Mouse (Mus musculus) inflammation-experienced regulatory T-cells, adult 6 months (primary cell): Measurements from ENCODE around the gene Tenm3. TPM values are rescaled to one million over a fixed set of nuclear protein-coding genes. Genes with fewer than 3 reads are reported as not detected.

ENCODE experiments used
- ATAC-seq: one replicate; pipeline ENCODE4 v1.8.0; 2017
- polyA plus RNA-seq, 3 experiments: library from polyadenylated mRNA; unstranded; fragments of 100-300 nt; shearing (Covaris generic); gene quantifications; one replicate each; pipeline ENCODE4 v1.2.1; 2017

Gene Tenm3
- polyA plus RNA-seq, 3 experiments from 2014 or later, result not detected

DNA sequence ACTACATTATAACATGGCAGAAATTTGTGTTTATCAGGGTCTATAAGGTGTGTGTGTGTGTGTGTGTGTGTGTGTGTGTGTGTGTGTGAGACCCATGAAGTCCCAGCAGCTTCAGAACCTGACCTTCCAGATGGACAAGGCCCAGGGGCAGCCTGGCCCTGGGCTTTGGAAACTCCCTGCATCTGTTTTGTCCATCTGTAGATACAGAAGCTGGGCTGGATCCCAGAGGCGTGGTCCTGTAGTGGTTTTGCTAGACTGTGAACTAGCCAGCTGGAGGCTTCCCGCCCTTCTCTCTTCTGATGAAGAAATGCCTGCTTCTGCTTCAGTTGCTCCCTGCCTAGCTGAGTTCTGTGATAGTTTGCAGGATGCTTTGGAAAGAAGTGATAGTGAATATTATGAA, 599.9 kb downstream of the Tenm3 start:
- no peak for ATAC-seq

DNA sequence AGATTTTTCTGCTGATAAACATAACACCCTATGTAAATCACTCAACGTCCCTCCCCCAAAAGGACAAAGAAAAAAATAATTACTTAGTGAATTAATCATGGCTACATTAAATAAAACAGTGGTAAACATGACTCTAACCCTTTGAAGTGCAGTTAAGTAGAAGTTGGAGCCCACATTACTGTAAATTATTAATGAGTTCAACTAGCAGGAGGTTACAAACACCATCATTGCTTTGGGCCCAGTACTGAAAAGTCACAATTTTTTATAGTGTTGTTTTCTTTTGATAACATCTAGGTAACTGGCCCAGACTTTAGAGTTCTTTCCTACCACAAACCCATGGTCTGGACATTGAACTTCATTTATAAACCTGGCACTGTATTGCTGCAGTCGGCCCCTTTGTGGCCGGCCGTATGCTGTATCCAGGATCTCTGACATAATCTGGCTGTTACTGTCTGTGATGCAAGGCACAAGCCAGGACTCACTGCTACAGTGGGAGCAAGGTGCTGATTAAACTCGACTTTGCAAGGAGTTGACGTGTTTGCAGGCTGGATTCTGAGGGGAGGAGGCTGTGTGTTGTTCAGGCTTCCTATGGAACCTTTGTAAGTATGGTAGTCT, 602.7 kb downstream of the Tenm3 start:
- ATAC-seq, result no peak

DNA sequence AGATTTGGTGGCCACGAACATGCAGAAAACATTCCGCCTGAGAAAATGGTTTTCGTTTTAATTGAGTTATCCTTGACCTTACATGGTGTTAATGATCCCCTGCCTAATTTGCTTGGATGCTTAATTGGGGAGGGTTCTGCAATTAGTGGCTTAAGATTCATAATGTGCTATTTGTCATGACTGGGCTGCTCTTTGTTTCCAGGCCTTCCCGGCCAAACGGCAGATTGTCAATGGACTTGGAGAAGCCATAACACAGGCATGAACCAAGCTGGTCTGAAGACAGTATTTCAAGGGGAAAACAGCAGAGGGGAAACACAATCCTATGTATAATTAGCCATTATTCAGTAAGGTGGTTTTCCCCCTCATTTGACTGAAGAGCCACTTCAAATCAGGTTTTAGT, 606.8 kb downstream of the Tenm3 start:
- ATAC-seq, result no peak

DNA sequence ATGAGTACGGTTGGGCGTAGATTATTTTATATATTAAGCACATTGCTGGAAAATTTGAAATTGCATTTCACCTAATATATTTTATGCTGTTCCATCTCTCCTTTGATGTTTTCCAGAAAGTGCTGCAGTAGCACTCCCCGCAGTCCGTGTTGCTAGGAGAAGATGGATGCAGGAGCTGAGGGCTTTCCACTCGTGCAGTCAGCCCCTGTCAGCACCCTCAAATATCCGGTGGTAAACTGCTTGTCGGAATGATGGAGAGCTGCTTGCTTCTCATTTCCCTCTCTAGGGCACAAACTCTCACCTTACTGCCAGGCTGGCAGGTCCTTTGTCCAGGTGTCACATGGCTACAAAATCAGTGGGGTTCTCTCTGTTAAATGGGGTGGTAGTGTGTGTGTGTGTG, 610.8 kb downstream of the Tenm3 start:
- ATAC-seq, result no peak

DNA sequence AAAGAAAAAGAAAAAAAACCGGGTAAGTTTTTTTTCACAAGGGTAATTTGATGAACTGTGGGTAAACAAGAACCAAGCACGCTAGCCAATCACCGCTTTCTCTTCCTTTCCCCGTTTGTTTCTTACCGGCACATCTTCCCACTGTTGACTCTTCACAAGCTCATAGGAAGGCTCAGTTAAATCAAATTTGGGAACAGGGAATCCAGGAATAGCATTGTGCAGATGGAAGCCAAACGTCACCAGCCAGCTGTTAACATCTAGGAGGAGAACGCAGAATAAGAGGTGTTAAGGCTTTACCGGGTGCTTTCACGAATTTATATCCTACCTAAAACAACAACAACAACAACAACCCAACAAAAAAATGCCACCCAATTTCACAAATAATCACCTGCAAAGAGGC, 611.9 kb downstream of the Tenm3 start:
- no peak for ATAC-seq

DNA sequence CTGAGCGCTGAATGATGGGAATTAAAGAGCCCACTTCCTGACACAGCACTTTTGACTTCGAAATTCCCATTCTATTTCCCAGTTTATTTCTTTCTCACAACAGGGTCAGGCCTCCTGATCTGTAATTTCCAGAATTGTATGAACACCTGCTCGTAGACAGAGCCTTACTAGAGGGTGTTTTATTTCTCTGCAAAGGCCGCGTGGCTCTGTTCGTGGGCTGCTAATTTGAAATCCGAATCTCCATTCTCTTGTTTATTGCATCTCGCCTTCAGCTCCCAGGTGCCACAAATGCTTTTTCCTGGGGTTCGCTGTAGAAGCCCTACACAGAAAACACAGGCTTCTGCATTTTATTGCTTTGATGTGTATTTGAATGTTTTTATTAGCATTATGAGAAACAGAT, 612.4 kb downstream of the Tenm3 start:
- no peak for ATAC-seq

DNA sequence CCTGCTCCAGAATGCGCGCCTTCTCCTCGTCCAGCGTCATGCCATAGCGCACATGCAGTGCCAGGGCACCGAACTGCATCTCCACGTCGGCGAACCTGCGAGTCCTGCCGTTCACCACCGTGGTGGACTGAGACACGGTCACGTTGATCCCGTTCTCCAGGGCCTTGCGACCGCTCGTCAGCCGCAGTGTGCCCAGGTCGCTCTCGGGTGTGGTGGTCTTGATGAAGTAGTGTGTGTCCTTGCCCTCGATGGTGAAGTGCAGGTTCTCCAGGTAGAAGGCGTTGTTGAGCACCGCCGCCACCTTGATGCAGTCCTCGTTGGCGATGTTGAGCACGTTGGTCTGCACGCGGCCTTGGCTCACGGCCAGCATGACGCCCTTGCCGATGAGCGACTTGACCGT, 615.1 kb downstream of the Tenm3 start:
- ATAC-seq, result no peak

DNA sequence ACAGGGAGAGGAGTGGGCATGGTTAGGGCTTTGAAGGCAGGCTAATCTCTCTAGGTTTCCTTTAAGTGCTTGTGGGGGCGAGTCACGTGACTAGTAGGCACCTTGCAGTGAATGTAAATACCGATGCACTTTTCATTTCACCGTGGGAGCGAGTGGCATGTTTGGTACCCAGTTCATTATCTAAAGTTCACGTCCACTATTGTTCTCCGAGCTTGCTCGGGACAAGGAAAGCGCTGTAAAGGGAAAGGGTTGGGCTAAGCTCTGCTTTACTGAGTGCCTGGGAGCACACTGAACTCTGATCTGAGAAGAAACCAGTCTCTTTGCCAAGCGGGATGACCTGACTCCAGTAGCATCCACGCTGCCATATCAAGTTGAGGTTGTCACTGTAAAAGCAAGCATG, 619.0 kb downstream of the Tenm3 start:
- no peak for ATAC-seq

DNA sequence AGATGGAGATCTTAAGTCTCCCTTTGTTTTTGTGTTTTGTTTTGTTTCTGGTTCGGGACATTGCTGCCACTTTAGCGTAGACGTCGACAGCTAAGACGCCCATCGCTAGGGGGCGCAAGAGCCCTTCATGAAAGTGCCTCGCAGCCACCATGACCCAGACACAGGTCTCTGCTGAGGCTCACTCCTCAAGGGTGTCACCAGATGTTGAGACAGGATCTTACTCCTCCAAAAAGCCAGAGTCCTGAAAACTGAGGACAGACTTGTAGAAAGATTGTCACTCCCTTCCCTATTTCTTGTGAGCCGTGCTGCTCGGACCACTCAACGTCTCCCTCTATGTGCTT, 621.4 kb downstream of the Tenm3 start:
- no peak for ATAC-seq

DNA sequence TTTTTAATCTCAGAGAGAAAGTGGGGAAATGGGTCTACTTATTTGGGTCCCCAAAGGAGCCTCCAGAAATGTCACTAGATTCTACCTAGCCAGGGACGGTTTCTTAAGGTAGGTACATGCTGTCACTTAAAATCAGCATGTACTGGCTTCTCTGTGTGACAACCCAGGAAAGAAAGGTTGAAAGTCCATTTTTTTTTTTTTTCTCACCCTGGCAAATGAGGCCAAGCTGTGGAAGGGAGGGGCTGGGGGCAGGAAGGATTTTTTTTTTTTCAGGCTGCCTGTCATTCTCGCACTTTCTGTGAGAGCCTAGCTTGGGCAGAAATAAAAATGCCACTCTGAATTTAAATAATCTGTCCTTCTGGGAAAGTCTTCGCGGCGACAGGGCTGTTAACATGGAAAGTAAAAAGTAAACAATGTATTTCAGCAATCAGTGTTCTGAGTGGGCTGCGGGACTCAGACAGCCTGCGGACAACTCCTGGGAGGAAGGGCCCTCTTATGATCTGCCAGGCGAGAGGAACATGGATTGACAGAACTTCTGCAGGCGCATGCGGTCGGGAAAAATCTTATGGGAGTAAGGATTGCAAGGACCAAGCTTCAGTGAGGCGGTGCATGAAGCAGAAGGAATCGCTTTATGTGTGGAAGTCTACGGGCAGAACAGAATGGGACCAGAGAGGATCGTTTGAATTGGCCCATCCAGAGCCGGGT, 621.9 kb downstream of the Tenm3 start:
- no peak for ATAC-seq

DNA sequence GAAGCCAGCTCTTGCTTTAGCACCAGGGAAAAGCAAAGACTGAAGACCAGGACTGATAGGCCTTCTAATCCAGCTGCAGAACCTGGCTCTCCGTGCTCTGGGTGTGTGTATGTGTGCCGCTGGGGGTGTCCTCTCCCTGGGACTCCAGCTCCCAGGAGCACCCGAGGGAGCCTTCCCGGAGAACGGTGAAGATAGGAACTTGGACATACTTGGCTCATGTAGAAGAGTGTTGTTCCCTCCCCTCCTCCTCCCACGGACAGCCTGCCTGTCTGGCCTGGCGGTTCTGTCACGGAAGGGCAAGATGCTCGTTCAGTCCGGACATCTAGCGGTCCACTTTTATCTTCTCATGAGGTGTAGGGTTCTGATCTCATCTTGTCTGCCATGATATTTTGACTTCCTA, 622.4 kb downstream of the Tenm3 start:
- ATAC-seq, result no peak

DNA sequence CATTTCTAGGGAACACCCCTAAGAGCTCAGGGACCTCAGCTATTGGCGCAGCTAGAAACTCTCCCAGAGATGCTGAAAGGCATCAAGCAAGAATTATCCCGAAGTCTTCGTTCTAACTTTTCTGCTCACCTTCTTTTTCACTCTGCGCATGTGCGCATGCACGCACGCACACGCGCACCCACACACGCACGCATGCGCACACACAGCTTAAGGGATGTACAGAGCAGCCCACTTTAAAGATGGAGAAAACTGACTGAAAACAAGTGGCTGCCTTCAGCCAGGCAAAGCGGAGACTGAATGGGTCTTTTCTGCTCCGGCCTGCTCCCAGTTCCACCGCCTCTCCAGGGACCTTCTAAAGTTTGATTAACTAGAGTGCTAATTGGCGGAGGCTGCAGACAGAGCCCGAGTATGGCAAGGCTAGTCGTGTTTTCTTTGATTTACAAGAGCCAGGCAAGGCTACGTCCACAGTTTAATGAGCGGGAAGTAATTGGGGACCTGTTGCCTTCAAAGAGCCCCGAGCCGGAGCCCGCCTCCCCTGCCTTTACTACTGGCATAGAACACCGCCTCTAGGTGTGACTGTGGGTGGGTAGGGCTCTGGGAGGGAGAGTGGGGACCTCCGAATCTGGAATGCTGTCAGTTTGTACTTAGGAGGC, 623.1 kb downstream of the Tenm3 start:
- ATAC-seq, result no peak

DNA sequence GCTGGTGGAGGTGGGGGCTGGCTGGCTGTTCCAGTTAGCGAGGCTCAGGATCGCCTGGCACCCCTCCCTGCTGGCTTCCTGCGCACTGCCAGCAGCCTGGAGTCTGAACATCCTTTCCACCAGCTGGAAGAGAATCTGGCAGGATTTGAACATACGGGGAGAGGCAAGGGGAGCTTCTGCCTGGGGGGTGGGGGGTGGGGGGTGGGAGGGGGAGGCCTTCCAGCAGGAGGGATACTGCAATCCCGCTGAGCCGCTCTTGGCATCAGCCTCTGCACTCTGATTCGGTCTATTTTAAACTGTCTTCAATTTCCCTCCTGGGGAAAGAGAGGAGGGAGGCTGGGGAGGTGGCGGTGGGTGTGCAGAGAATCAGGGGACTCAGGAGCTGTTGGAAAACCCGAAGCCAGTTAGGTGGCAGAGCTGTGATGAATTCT, 628.7 kb downstream of the Tenm3 start:
- ATAC-seq, result no peak

DNA sequence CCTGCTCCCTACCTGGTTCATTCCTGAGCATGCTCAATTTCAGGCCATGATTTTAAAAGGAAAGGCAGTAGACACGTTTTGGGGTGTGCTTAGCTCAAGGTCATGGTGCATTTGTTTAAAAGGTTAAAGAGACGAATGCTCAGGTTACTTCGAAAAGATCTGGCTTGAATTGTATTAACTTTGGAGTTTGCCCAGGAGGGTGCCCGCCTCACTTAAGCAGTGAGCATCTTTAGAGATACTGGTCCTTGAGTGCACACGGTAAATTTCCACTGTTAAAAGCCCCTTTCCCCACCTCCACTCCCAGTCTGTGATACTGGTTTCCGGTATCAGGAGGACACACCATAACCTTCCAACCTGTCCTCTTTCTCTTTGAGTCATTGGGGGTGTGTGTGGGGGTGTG, 629.4 kb downstream of the Tenm3 start:
- no peak for ATAC-seq

DNA sequence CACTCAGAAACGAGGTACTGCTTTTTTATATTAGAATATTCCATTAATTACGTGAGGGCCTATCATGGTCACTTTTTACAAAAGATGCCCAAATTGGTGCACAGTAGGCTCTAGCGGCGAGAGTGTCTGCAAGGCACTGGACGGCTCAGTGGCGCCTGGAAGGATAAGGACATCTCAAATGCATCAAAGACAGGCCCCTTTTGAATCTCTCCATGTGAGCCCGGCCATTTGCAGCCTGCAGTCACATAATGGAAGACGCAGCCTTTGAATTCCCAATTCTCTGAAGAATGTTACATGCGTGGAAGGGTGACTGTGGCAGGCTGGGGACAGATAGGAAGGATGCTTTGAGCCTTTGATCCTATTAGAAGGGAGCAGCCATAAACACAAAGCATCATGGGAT, 631.8 kb downstream of the Tenm3 start:
- no peak for ATAC-seq

DNA sequence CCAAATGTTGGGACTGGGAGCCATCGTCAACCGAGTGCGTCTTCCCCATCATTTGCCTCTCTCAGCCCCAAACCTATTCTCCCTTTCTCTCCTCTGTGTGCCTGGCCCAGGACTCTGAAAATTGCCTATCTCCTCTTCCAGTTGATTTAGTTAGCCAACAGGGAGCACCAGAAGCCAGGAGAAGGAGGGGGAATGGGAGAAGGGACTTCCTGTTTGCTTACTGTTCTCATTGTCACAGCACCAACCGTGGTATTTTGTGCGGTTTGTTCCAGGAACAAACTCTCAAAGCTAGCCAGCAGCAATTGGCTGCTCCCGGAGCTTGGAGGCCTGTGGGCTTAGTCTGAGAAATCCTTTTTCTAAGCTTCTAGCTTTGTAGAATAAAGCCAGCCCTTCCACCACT, 636.2 kb downstream of the Tenm3 start:
- no peak for ATAC-seq

DNA sequence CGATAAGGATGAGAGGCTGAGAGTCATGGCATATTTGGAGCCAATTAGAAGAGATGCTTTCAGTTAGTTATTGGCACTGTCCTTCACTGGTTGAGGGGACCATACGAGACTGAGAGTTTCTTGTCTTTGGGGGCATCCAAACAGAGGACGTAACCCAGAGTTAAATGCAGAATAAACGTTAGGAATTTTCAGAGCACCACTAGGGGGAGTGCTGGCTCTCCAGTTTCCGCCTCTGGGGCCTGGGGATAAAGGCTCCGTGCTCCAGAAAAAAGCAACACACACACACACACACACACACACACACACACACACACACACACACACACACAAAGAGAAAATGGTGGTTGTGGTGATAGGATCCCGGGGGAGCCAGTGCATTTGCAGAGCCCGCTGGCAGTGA, 636.8 kb downstream of the Tenm3 start:
- no peak for ATAC-seq

DNA sequence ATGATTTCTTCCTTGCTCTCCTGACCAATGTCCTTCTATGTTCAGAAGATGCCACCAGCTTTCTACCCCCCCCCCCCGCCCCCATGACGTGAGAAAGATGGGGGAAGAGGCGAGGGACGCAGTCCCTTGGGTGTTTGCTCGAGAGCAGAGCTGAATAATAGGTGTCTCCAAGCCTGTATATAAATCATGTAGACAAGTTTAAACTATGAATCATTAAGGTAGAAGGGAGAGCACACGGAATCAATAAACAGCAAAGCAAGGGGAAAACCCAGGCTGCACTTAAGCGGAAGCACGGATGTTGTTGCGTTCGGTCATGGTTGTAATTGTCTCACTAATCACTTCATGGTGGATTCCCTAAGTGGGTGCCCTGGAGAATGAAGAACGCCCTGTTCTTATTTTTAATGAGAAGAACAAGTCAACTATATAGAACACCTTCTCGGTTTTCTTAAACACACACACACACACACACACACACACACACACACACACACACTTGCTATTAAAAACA, 638.9 kb downstream of the Tenm3 start:
- no peak for ATAC-seq

DNA sequence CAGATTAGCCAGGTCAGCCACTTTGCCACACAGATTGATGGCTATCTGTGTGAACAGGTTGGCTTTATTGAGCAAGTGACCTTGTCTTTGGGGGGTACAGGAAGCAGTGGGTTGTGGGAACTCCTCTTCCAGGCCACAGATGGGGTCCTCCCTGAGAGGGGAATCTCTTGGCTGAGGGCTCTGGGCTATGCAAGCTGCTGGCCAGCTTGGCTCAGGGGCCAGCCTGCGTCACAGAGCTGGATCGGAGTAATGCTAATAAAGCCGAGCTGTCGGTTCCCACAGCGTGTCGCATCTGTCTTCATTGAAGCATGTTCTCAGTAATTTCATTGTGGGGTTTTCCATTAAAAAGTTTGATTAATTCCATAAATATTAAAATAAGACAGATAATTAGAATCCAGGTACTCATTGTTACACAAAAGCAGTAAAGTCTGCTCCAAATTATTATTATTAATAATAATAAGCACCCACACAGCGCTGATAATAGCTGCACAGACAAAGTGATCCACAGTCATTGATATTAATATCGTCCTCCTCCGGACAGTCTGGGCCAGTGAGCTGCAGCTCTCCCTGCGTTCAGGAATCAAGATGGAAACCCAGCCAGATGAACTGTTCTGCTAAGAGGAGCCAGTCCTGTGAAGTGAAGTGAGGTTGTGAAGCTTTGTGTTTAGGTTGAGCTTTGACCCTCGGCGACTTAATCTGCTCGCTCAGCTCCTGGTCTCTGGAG, 639.5 kb downstream of the Tenm3 start:
- no peak for ATAC-seq

DNA sequence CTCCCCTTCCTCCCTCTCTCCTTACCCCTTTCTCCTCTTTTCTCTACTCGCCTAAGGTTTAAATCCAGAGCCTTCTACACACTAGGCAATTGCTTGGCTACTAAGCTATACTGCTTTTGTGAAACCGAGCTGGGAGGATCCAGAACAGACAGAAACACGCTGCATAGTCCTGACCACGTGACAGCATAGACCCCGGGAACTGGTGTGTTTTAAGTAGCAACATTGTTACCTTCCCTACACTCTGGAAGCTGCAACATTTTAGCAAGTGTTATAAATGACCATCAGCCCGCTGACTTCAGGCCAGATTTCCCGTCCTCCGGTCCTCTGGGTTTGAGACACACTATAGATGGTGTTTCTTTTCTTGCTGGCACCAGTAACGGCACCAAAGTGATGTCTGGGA, 640.1 kb downstream of the Tenm3 start:
- ATAC-seq, result no peak

DNA sequence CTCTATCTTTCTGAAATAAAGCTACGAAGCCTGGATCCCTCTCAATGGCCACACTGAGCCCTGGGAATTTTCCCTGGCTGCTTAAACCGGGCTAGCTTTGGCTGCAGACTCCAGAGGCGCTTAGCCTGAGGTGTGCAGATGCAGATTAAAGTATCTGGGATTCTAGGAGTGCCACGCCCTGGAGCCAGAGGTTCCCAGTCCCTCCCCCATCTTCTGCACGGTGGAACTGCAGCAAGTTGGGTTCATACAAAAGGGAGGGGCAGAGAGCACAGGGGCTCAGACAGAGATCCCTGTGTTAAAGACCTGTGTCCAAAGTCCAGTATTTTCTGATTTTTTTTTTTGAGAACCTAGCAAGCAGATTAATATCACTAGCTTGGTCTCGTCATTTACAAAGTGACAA, 640.6 kb downstream of the Tenm3 start:
- no peak for ATAC-seq

DNA sequence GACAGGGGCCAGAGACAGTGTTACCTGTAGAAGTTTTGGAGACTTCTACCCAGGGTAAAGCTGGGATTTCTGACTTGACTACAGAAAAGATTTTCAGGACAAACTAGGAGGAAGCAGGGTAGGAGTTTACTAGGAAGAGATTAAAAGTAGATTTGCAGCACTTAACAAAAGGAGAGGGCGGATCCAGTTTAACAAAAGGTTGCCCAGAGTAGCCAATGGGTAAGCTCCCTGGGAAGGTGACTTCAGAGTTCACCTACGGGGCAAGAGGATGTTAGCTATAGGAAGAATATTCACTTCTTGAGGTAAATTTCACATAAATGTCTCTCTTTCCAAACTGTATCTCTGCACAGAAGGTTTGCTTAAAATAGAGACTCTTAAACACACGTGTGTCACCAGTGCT, 641.1 kb downstream of the Tenm3 start:
- ATAC-seq, result no peak

DNA sequence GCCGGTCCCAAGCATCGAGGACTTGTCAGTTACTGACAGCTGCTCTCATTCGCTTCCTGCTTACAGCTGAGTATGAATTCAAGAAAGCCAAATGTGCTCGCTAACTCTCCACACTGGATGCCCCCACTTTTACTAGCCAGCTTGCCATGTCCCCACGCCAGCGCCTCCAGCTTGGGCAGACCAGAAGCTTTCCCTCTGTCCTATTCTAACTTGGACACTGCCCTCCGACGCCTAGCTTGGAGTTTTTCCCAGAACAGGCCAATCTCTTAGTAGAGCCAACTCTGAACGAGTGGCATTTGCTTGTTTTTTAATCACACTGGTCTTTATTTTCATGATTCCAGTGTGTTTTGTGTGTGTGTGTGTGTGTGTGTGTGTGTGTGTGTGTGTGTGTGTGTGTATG, 644.6 kb downstream of the Tenm3 start:
- ATAC-seq, result no peak

DNA sequence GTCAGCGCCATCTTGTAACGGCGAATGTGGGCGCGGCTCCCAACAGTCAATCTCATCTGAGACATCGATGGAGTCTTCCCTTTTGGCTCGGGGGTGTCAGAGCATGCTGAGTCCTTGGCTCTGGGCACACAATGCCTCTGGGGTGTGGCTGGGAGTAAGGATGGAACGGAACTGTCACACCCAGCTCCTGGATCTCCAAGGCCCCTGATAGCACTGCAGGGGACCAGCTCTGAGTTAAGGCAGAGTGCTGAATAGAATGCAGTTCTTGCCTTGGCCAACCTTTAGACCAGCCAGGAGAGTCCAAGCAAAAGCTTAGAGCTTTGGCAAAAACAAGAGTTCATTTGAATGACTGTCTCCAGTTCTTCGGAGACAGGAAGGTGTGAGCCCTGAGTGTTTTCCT, 647.8 kb downstream of the Tenm3 start:
- ATAC-seq, result no peak
